Mouse (Mus musculus): ENCODE data around the gene Natd1.

DNA sequence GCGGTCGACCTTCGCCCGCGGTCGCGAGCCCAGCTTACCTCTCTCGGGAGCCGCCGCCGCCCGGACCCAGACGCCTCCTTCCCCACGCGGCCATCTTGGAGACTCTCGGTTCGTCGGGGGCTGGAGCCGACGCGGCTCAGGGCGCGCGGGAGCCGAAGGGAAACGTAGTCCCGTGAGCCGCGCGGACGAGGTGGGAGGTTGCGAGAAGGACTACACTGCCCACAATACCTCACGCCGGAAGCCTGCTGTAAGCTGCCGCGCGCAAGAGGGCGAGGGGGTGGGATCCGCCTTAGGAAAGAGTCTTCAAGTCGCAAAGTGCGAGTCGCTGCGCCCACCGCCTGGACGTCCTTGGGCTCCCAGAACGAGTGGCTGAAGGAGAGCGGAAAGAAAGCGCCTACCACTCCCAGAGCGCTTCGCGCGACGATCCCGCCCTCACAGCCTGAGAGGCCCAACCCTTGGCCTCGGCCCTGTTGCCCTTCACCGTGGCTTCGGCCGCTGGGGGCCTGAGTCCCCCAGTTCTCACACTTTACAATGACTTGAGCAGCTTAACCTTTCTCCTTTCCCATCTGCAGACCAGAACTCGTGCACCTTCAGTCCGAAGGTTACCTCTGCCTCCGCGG, 35.8 kb downstream of the Natd1 start, which contains the start of gene Tmem11:
- TF ChIP-seq CTCF (IDR thresholded peaks at IDR 0.05; ENCODE audit: control insufficient read depth, insufficient read depth, low read length) (peak; percentile 18; the same call in 1 of the 2 replicates), POLR2A (IDR thresholded peaks at IDR 0.05; ENCODE audit: borderline replicate concordance, control insufficient read depth, low read depth, low read length) (peak; percentile 53; the same call in 1 of the 2 replicates)

All from bone marrow, adult 2 months (tissue).